Mouse (Mus musculus) MEL (cell line): ENCODE results near the gene Pofut1.
"Not testable (repeated sequence)": the region's sequence is repeated elsewhere in the genome, so short reads cannot be mapped to it uniquely, and the experiment has no call there.

ENCODE experiments used
- CHD2 ChIP-seq: IDR thresholded peaks from 2 replicates; pipeline ENCODE4 v1.6.1; 2011; ENCODE audit warnings: low read length, improper control_type of control experiment
- CTCF ChIP-seq, 3 experiments: IDR thresholded peaks in 2 of 3; conservative IDR thresholded peaks in 1 of 3; 2 replicates each; pipeline ENCODE4 v1.5.1; 2011 to 2012; ENCODE audit warnings: low read length in 3 of 3, low read depth in 2 of 3, mild to moderate bottlenecking in 2 of 3, improper control_type of control experiment in 1 of 3, inconsistent platforms in 1 of 3, mixed read lengths in 1 of 3, moderate library complexity in 1 of 3; ENCODE audit not compliant: control insufficient read depth in 1 of 3, insufficient read depth in 1 of 3, poor library complexity in 1 of 3, severe bottlenecking in 1 of 3
- GABPA ChIP-seq: IDR thresholded peaks from 2 replicates; pipeline ENCODE4 v1.6.1; 2012; ENCODE audit warnings: low read depth, mild to moderate bottlenecking, inconsistent platforms, low read length, improper control_type of control experiment, moderate library complexity
- HCFC1 ChIP-seq: IDR thresholded peaks from 2 replicates; pipeline ENCODE4 v1.6.1; 2012; ENCODE audit warnings: low read depth, mild to moderate bottlenecking, inconsistent platforms, low read length, improper control_type of control experiment, moderate library complexity
- JUND ChIP-seq: IDR thresholded peaks from 2 replicates; pipeline ENCODE4 v1.6.1; 2011; ENCODE audit warnings: low read depth, mild to moderate bottlenecking, improper control_type of control experiment, low read length
- MAFK ChIP-seq: IDR thresholded peaks from 2 replicates; pipeline ENCODE4 v1.6.1; 2011; ENCODE audit warnings: low read depth, mild to moderate bottlenecking, low read length, improper control_type of control experiment, borderline replicate concordance
- NELFE ChIP-seq: IDR thresholded peaks from 2 replicates; pipeline ENCODE4 v1.6.1; 2011; ENCODE audit warnings: low read depth, low read length, improper control_type of control experiment
- POLR2A ChIP-seq, 2 experiments: IDR thresholded peaks; 2 replicates each; pipeline ENCODE4 v1.6.1; 2011 to 2012; ENCODE audit warnings: low read length in 2 of 2, mild to moderate bottlenecking in 2 of 2, control low read depth in 1 of 2, improper control_type of control experiment in 1 of 2, low read depth in 1 of 2, moderate library complexity in 1 of 2; ENCODE audit not compliant: control insufficient read depth in 1 of 2, insufficient read depth in 1 of 2, poor library complexity in 1 of 2
- RAD21 ChIP-seq: IDR thresholded peaks from 2 replicates; pipeline ENCODE4 v1.6.1; 2011; ENCODE audit warnings: mild to moderate bottlenecking, low read depth, low read length, improper control_type of control experiment
- SIN3A ChIP-seq: IDR thresholded peaks from 2 replicates; pipeline ENCODE4 v1.6.1; 2012; ENCODE audit warnings: low read length, improper control_type of control experiment, inconsistent platforms
- USF1 ChIP-seq: IDR thresholded peaks from 2 replicates; pipeline ENCODE4 v1.6.1; 2014; ENCODE audit warnings: low read depth, mild to moderate bottlenecking, inconsistent platforms, low read length, improper control_type of control experiment, moderate library complexity
- ZNF384 ChIP-seq: IDR thresholded peaks from 2 replicates; pipeline ENCODE4 v1.6.1; 2012; ENCODE audit warnings: low read depth, mild to moderate bottlenecking, inconsistent platforms, low read length, improper control_type of control experiment

DNA sequence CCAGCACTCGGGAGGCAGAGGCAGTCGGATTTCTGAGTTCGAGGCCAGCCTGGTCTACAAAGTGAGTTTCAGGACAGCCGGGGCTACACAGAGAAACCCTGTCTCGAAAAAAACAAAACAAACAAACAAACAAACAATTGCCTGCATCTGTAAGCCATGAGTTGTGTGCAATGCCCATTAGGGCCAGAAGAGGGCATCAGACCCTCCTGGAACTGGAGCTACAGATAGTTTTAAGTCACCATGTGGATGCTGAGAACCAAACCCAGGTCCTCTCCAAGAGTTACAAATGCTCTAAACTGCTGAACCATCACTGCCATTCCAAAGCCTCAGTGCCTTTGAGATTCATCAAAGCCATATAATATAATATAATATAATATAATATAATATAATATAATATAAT lies 35.5 kb downstream of the Pofut1 start:
- peak; percentile 21 to 35 (median 29); a peak in 5 of 6 replicates for TF ChIP-seq CTCF (IDR thresholded peaks at IDR 0.05 in 2 of 3, conservative IDR thresholded peaks at IDR 0.05 in 1 of 3; ENCODE audit: control insufficient read depth in 1 of 3, insufficient read depth in 1 of 3, low read depth in 2 of 3, low read length in 3 of 3, poor library complexity in 1 of 3, severe bottlenecking in 1 of 3)
- not testable (repeated sequence) for TF ChIP-seq MAFK; SIN3A; USF1; NELFE; HCFC1; ZNF384; POLR2A (IDR thresholded peaks at IDR 0.05; ENCODE audit: control insufficient read depth in 1 of 2, insufficient read depth in 1 of 2, low read depth in 1 of 2, low read length in 2 of 2, poor library complexity in 1 of 2); GABPA; CHD2; JUND
- TF ChIP-seq RAD21, result peak; percentile 13
